Mouse (Mus musculus): Measurements from ENCODE around the gene Myo3b.
A peak's percentile ranks its signal among the peaks of the same experiment; 100 is the strongest.

Gene Myo3b

GRCm38 (mm10) chr2:70352435-70353165 is 313.7 kb downstream of the Myo3b start:
- no peak for DNase-seq (ENCODE audit: low spot score)

- no peak for DNase-seq (ENCODE audit: low spot score)
Measured at GRCm38 (mm10) chr2:70354056-70354455, 315.1 kb downstream of the Myo3b start.

DNA sequence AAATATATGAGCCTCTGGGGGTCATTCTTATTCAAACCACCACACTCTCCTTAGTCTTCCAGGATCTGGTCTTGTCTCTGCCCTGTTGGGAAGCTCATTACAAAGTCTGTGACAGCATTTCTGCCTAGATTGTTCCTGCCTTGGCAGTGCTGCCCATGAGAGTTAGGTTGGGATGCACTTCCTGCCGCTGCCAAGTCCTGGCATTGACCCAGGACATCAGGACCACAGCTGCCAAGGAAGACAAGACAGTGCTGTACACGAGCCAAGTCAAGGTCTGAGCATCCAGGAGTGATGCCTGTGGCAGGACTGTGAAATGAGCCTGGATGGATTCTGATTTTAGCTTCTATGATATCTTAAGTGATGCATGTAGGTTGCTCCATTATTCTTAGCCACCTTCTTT is 316.1 kb downstream of the Myo3b start:
- DNase-seq (ENCODE audit: low spot score): no peak

DNA sequence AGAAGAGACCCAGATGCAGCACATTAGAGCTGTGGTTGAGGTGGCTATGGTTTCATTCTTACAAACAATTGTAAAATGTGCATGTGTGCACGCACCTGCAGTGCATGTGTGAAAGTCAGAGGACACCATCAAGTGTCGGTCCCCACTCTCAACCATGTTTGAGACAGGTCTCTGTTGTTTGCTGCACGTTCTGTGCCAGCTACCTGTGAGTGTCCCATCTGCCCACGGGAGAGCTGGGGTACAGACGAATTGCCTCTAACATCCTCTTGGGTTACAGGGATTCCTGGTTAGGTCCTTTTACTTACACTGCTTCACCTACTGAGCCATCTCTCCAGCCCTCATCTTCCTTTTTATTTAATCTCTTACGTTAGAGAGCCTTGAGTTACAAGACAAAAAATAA is 330.5 kb downstream of the Myo3b start:
- no peak for DNase-seq (ENCODE audit: low spot score)

- DNase-seq (ENCODE audit: low spot score): no peak
Measured at GRCm38 (mm10) chr2:70379341-70379740, 340.4 kb downstream of the Myo3b start.

DNA sequence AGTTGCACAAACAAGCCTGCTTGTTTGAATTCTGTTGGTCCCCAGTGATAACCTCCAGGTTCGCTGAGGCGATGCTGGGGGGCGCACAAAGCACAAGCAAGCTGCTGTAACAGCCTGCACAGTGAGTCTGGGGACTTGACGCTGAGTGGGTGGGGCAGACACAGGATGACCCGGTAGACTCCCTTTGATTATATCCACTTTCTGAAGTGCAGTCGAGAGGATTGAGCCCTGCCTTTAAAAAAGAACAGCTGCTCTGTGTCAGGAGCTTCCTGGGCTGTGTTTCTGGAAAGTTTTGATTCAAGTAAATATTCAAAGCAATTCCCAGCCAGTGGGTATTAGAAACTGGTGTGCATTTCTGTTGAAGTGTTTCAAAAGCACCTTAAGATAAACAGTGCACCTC is 341.0 kb downstream of the Myo3b start:
- no peak for DNase-seq (ENCODE audit: low spot score)

DNA sequence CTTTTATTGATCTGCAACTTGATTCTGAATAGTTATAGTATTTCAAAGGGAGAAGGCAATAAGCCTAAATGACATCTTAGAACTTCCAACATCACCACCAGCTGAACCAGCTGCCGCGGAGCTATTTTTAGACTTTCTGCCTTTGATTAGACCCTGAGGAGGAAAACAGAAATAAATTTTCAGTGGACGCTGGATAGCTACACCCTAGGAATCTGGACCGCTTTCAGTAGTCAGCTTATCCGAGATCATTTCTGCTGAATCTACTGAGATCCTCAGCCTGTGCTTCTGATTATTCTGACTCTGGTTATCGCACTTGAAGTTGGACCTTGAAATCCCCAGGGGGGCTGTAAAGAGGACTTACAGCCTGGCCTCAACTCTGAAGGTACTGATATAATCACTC is 349.7 kb downstream of the Myo3b start:
- DNase-seq (ENCODE audit: low spot score): peak; percentile 37

GRCm38 (mm10) chr2:70389162-70389561 is 350.2 kb downstream of the Myo3b start:
- no peak for DNase-seq (ENCODE audit: low spot score)

DNA sequence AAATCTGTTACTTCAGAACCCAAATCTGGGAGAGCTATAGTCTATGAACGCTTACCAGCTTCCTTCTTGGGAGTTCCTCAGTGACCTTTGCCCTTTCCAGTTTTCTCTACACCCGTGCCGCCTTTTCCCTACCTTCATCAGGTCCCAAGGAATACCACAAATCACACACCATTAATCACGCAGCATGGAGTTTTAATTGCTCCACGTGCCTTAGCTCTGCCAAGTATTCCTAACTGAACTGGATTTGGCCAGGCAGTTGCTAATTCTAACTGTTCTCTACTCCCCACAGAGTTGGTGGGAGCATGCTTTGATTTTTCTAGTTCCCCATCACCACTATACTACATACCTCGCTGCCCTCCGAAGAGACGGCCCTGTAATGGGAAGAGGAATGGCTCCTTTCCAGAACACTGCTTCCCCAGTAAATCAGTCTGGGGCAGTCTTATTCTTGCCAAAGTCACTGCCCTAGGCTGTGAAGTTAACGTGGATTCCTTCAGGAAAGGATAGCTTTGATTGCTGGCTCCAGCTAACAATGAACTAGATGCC is 358.9 kb downstream of the Myo3b start:
- DNase-seq (ENCODE audit: low spot score): no peak

DNA sequence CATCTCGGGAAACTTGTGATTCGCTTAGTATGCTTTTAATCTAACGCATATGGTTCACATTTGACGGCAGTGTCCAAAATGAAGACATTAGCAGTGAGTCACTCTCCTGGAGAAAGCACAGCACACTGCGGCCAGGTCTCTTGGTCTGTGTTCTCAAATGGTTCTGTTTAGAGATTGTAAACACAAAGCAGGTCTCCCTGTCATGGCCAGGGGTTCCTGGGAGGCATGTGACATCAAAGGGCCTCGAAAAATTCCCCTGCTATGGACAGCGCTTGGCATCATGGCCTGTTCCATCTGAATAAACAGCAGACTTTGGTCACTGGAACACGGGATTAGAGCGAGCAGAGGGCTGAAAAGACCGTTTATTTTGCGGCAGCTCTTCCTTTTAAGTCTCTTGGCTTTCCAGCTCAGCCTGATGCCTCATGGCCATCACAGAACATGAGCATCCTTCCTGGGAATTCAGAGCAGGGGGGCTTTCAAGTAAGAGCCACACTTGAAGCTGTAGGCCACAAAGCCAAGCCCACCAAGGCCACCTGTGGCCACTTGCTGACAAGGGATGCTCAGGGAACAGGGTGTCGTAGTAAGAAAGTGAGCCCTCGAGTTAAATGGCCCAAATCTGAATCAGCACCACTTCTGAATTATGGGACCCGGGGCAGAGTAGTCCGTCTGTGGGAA is 360.7 kb downstream of the Myo3b start:
- peak; percentile 29 for DNase-seq (ENCODE audit: low spot score)

- no peak for DNase-seq (ENCODE audit: low spot score)
Measured at GRCm38 (mm10) chr2:70400321-70400720, 361.4 kb downstream of the Myo3b start.

GRCm38 (mm10) chr2:70404301-70404700 is 365.4 kb downstream of the Myo3b start:
- no peak for DNase-seq (ENCODE audit: low spot score)

GRCm38 (mm10) chr2:70406846-70407245 is 367.9 kb downstream of the Myo3b start:
- DNase-seq (ENCODE audit: low spot score): no peak

GRCm38 (mm10) chr2:70407729-70408128 is 368.8 kb downstream of the Myo3b start:
- no peak for DNase-seq (ENCODE audit: low spot score)

- DNase-seq (ENCODE audit: low spot score): no peak
Measured at GRCm38 (mm10) chr2:70410298-70410885, 371.5 kb downstream of the Myo3b start.

DNA sequence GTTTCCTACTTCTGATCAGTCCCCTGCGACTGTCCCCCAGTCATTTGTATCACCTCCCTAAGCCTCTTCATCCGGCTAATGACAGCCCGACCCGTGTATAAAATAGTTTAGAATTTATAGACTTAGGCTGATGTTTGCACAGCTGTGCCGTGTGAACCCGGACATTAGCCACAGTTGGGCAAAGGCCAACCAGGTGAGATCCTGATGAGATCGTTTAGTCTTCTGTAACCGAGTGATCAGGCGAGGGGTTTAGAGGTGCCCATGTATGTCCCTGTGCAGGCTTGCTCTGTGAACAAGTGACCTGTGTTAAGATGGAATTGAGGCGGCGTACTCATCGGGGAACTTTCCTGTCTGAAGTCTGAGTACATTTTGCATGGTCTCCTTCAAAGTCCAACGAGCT is 373.4 kb downstream of the Myo3b start:
- no peak for DNase-seq (ENCODE audit: low spot score)

- no peak for DNase-seq (ENCODE audit: low spot score)
Measured at GRCm38 (mm10) chr2:70414386-70414785, 375.5 kb downstream of the Myo3b start.

GRCm38 (mm10) chr2:70415521-70415920 is 376.6 kb downstream of the Myo3b start:
- no peak for DNase-seq (ENCODE audit: low spot score)

GRCm38 (mm10) chr2:70419336-70419735 is 380.4 kb downstream of the Myo3b start:
- DNase-seq (ENCODE audit: low spot score): no peak

DNA sequence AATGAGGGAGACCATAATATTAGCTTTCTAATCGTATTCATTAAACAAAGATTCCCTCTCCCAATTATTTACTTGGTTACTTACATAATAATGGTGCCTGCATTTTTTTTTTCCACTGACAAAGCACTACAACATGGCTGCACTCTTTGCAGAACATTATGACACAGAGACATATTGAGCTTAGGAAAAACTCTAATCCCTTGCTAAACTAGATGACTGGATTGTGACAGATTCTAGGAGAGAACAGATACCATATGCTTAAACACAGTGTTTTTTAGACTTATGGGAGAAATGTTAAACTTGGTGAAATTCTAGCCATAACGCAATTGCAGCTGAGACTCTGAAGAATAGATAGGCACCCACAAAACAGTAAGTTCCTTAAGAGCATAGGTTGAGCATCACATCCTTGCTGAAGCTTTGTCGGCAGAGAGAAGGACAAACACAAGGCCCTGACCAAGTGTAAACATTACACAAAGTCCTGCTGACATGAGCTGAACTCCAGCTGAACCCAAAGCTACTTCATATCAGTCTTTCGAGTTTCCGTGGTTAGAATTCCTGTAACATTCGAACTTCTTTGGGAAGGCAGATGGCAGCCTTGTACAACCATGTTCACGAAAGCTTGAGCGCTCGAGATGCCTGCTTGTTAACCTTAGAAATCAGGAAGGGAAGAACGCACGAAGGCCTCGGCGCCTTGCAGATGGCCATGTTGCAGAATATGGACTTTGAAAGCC is 382.4 kb downstream of the Myo3b start:
- DNase-seq (ENCODE audit: low spot score): no peak

- DNase-seq (ENCODE audit: low spot score): no peak
Measured at GRCm38 (mm10) chr2:70425611-70426010, 386.7 kb downstream of the Myo3b start.

- peak; percentile 61 for DNase-seq (ENCODE audit: low spot score)
Measured at GRCm38 (mm10) chr2:70443035-70443434, 404.1 kb downstream of the Myo3b start.
